Mouse (Mus musculus) cerebellum, postnatal 14 days (tissue): ENCODE results near the gene Hoxb13.

ENCODE experiments used
- DNase-seq, 2 experiments: peaks; one replicate each; pipeline ENCODE4 v3.0.0; 2021; ENCODE audit warnings: mixed read lengths in 2 of 2

Gene Hoxb13

GRCm38 (mm10) chr11:96191132-96191531, 3.0 kb upstream of the Hoxb13 start:
- no peak for DNase-seq

- DNase-seq, result no peak
Observed at GRCm38 (mm10) chr11:96194401-96194710, 240 bp downstream of the Hoxb13 start.

- DNase-seq, result no peak
Observed at GRCm38 (mm10) chr11:96194961-96195640, 985 bp downstream of the Hoxb13 start.

- no peak for DNase-seq
Observed at GRCm38 (mm10) chr11:96195769-96196280, 1.7 kb downstream of the Hoxb13 start.

- peak in 1 of 2 experiments; percentile 66 for DNase-seq
Observed at GRCm38 (mm10) chr11:96198642-96199041, 4.5 kb downstream of the Hoxb13 start.

GRCm38 (mm10) chr11:96199181-96200086, 5.3 kb downstream of the Hoxb13 start:
- DNase-seq, result no peak

- DNase-seq, result no peak
Observed at GRCm38 (mm10) chr11:96200183-96200655, 6.1 kb downstream of the Hoxb13 start.

- no peak for DNase-seq
Observed at GRCm38 (mm10) chr11:96201741-96202140, 7.6 kb downstream of the Hoxb13 start.

- DNase-seq, result no peak
Observed at GRCm38 (mm10) chr11:96202401-96203081, 8.4 kb downstream of the Hoxb13 start.

GRCm38 (mm10) chr11:96203182-96203788, 9.2 kb downstream of the Hoxb13 start:
- DNase-seq, result no peak

- no peak for DNase-seq
Observed at GRCm38 (mm10) chr11:96203789-96204186, 9.7 kb downstream of the Hoxb13 start.

GRCm38 (mm10) chr11:96204351-96204750, 10.2 kb downstream of the Hoxb13 start:
- no peak for DNase-seq

- no peak for DNase-seq
Observed at GRCm38 (mm10) chr11:96205426-96206131, 11.5 kb downstream of the Hoxb13 start.

- DNase-seq, result peak in 1 of 2 experiments; percentile 24
Observed at GRCm38 (mm10) chr11:96223813-96224212, 29.7 kb downstream of the Hoxb13 start.

GRCm38 (mm10) chr11:96227676-96228075, 33.6 kb downstream of the Hoxb13 start:
- no peak for DNase-seq

GRCm38 (mm10) chr11:96234906-96235305, 40.8 kb downstream of the Hoxb13 start:
- peak; percentile 55 to 57 for DNase-seq

- DNase-seq, result peak; percentile 53 to 66
Observed at GRCm38 (mm10) chr11:96240211-96240610, 46.1 kb downstream of the Hoxb13 start.
